Mouse (Mus musculus) neural tube, embryonic 13.5 days (tissue): ENCODE data around the gene Glt28d2. TPM values are rescaled to one million over a fixed set of nuclear protein-coding genes. Genes with fewer than 3 reads are reported as not detected.

Experiments used
- ATAC-seq: fragments of 200-750 bp; cut with Nextera tagmentation; 2 replicates; pipeline ENCODE4 v1.8.0; 2017; ENCODE audit warnings: low read depth, mild to moderate bottlenecking, moderate TSS enrichment, moderate library complexity
- H3K27ac ChIP-seq: fragments of 300-500 bp; sonication (generic); replicated peaks from 2 replicates; pipeline ENCODE4 v1.5.1; 2015; ENCODE audit warnings: moderate library complexity, mild to moderate bottlenecking, inconsistent platforms
- H3K27me3 ChIP-seq: fragments of 300-500 bp; sonication (generic); 2 replicates; pipeline ENCODE4 v1.6.1; 2015; ENCODE audit warnings: mild to moderate bottlenecking, inconsistent platforms
- H3K36me3 ChIP-seq: fragments of 300-500 bp; sonication (generic); 2 replicates; pipeline ENCODE4 v1.6.1; 2015; ENCODE audit warnings: mild to moderate bottlenecking, inconsistent platforms
- H3K4me1 ChIP-seq: fragments of 300-500 bp; sonication (generic); replicated peaks from 2 replicates; pipeline ENCODE4 v1.6.1; 2015; ENCODE audit warnings: inconsistent platforms
- H3K4me2 ChIP-seq: fragments of 300-500 bp; sonication (generic); 2 replicates; pipeline ENCODE4 v1.6.1; 2015; ENCODE audit warnings: inconsistent platforms, mild to moderate bottlenecking, moderate library complexity
- H3K4me3 ChIP-seq: fragments of 300-500 bp; sonication (generic); 2 replicates; pipeline ENCODE4 v1.5.1; 2015; ENCODE audit warnings: mild to moderate bottlenecking, inconsistent platforms
- H3K9ac ChIP-seq: fragments of 300-500 bp; sonication (generic); 2 replicates; pipeline ENCODE4 v1.6.1; 2015; ENCODE audit warnings: moderate library complexity, mild to moderate bottlenecking, inconsistent platforms
- H3K9me3 ChIP-seq: fragments of 300-500 bp; sonication (generic); 2 replicates; pipeline ENCODE4 v1.6.1; 2016; ENCODE audit warnings: inconsistent platforms
- WGBS: fragments of 180-500 bp; shearing (Covaris S2); methylation state at CpG from one replicate; pipeline ENCODE4 v1.1.7; 2015; 5-methylcytosine and 5-hydroxymethylcytosine counted together
- polyA plus RNA-seq: library from polyadenylated mRNA; unstranded; fragments of >200 nt; fragmentation: Nextera tagmentation; extraction: Ambion mirVana; gene quantifications from 2 replicates; pipeline ENCODE4 v1.2.1, GENCODE M21; 2015

Gene Glt28d2
- polyA plus RNA-seq, 1 experiment from 2014 or later = 0.18 TPM

GRCm38 (mm10) chr3:85860996-85861395, 26.3 kb downstream of the Glt28d2 start:
- Histone ChIP-seq H3K4me3 (no peak overlapping the region), H3K9ac (no peak overlapping the region), H3K27me3 (no peaks in the 10 kb centered on the region), H3K4me2 (no peak overlapping the region), H3K4me1 (no peaks in the 10 kb centered on the region), H3K36me3 (no peaks in the 10 kb centered on the region), H3K27ac (no peak overlapping the region), H3K9me3 (no peaks in the 10 kb centered on the region)
- WGBS = 89% methylated on average over 5 of the region's 5 CpGs
- ATAC-seq = no peak

- 58% methylated on average over 6 of the region's 6 CpGs for WGBS
- ATAC-seq = no peak
- Histone ChIP-seq H3K9me3 (no peaks in the 10 kb centered on the region), H3K4me1 (no peaks in the 10 kb centered on the region), H3K27ac (no peak overlapping the region), H3K4me2 (no peak overlapping the region), H3K4me3 (no peak overlapping the region), H3K36me3 (no peaks in the 10 kb centered on the region), H3K9ac (no peak overlapping the region), H3K27me3 (no peaks in the 10 kb centered on the region)
Observed at GRCm38 (mm10) chr3:85859311-85859710, 28.0 kb downstream of the Glt28d2 start.

GRCm38 (mm10) chr3:85858140-85859135, 28.9 kb downstream of the Glt28d2 start:
- no peak overlapping the region for H3K9ac ChIP-seq
- no peaks in the 10 kb centered on the region for H3K4me1 ChIP-seq
- H3K27me3 ChIP-seq = no peaks in the 10 kb centered on the region
- H3K36me3 ChIP-seq = no peaks in the 10 kb centered on the region
- no peak for ATAC-seq
- H3K4me3 ChIP-seq = no peak overlapping the region
- 79% methylated on average over 11 of the region's 11 CpGs for WGBS
- H3K4me2 ChIP-seq = no peak overlapping the region
- no peak overlapping the region for H3K27ac ChIP-seq
- H3K9me3 ChIP-seq = no peaks in the 10 kb centered on the region

GRCm38 (mm10) chr3:85857083-85857482, 30.2 kb downstream of the Glt28d2 start:
- Histone ChIP-seq H3K4me1 (no peaks in the 10 kb centered on the region), H3K36me3 (no peaks in the 10 kb centered on the region), H3K9ac (no peak overlapping the region), H3K27me3 (no peaks in the 10 kb centered on the region), H3K4me2 (no peak overlapping the region), H3K4me3 (no peak overlapping the region), H3K9me3 (no peaks in the 10 kb centered on the region), H3K27ac (no peak overlapping the region)
- WGBS = 21% methylated on average over 4 of the region's 4 CpGs
- no peak for ATAC-seq

- H3K4me2 ChIP-seq = no peak overlapping the region
- no peak for ATAC-seq
- no peaks in the 10 kb centered on the region for H3K27me3 ChIP-seq
- H3K4me1 ChIP-seq = no peaks in the 10 kb centered on the region
- H3K36me3 ChIP-seq = no peaks in the 10 kb centered on the region
- 90% methylated on average over 5 of the region's 5 CpGs for WGBS
- no peaks in the 10 kb centered on the region for H3K9me3 ChIP-seq
- no peak overlapping the region for H3K4me3 ChIP-seq
- H3K9ac ChIP-seq = no peak overlapping the region
- H3K27ac ChIP-seq = no peak overlapping the region
Observed at GRCm38 (mm10) chr3:85855947-85856346, 31.4 kb downstream of the Glt28d2 start.

- Histone ChIP-seq H3K27ac (no peak overlapping the region), H3K9me3 (no peaks in the 10 kb centered on the region), H3K36me3 (no peaks in the 10 kb centered on the region), H3K4me1 (no peaks in the 10 kb centered on the region), H3K27me3 (no peaks in the 10 kb centered on the region), H3K4me3 (no peak overlapping the region), H3K9ac (no peak overlapping the region), H3K4me2 (no peak overlapping the region)
- no peak for ATAC-seq
- WGBS = 90% methylated on average over 3 of the region's 3 CpGs
Observed at GRCm38 (mm10) chr3:85855043-85855442, 32.3 kb downstream of the Glt28d2 start.

GRCm38 (mm10) chr3:85854143-85854542, 33.2 kb downstream of the Glt28d2 start:
- no peak for ATAC-seq
- H3K27ac ChIP-seq = no peak overlapping the region
- no peaks in the 10 kb centered on the region for H3K9me3 ChIP-seq
- no peak overlapping the region for H3K4me3 ChIP-seq
- H3K4me1 ChIP-seq = no peaks in the 10 kb centered on the region
- H3K9ac ChIP-seq = no peak overlapping the region
- H3K4me2 ChIP-seq = no peak overlapping the region
- H3K27me3 ChIP-seq = no peaks in the 10 kb centered on the region
- H3K36me3 ChIP-seq = no peaks in the 10 kb centered on the region
- 77% methylated on average over 6 of the region's 6 CpGs for WGBS

- WGBS = 97% methylated on average over 4 of the region's 4 CpGs
- Histone ChIP-seq H3K27me3 (no peaks in the 10 kb centered on the region), H3K4me3 (no peak overlapping the region), H3K4me1 (no peaks in the 10 kb centered on the region), H3K36me3 (no peaks in the 10 kb centered on the region), H3K27ac (no peak overlapping the region), H3K9me3 (no peaks in the 10 kb centered on the region), H3K4me2 (no peak overlapping the region), H3K9ac (no peak overlapping the region)
- ATAC-seq = no peak
Observed at GRCm38 (mm10) chr3:85853715-85854114, 33.6 kb downstream of the Glt28d2 start.

GRCm38 (mm10) chr3:85850079-85850478, 37.2 kb downstream of the Glt28d2 start:
- 98% methylated on average over 1 of the region's 1 CpGs for WGBS
- no peak overlapping the region for H3K4me3 ChIP-seq
- no peak for ATAC-seq
- H3K27me3 ChIP-seq = no peaks in the 10 kb centered on the region
- no peaks in the 10 kb centered on the region for H3K9me3 ChIP-seq
- no peak overlapping the region for H3K9ac ChIP-seq
- H3K27ac ChIP-seq = no peak overlapping the region
- no peaks in the 10 kb centered on the region for H3K4me1 ChIP-seq
- no peak overlapping the region for H3K4me2 ChIP-seq
- no peaks in the 10 kb centered on the region for H3K36me3 ChIP-seq

- H3K4me3 ChIP-seq = no peak overlapping the region
- H3K27ac ChIP-seq = no peak overlapping the region
- peaks cover 10% of the 10 kb centered on the region for H3K4me1 ChIP-seq
- ATAC-seq = no peak
- no peaks in the 10 kb centered on the region for H3K36me3 ChIP-seq
- no peaks in the 10 kb centered on the region for H3K27me3 ChIP-seq
- H3K4me2 ChIP-seq = no peak overlapping the region
- no peaks in the 10 kb centered on the region for H3K9me3 ChIP-seq
- 83% methylated on average over 1 of the region's 1 CpGs for WGBS
- no peak overlapping the region for H3K9ac ChIP-seq
Observed at GRCm38 (mm10) chr3:85846316-85846715, 41.0 kb downstream of the Glt28d2 start.

GRCm38 (mm10) chr3:85845341-85845740, 42.0 kb downstream of the Glt28d2 start:
- Histone ChIP-seq H3K4me3 (no peak overlapping the region), H3K9me3 (no peaks in the 10 kb centered on the region), H3K27ac (no peak overlapping the region), H3K9ac (no peak overlapping the region), H3K27me3 (no peaks in the 10 kb centered on the region), H3K4me1 (peaks cover 10% of the 10 kb centered on the region), H3K36me3 (no peaks in the 10 kb centered on the region), H3K4me2 (no peak overlapping the region)
- no peak for ATAC-seq
- WGBS = 85% methylated on average over 6 of the region's 6 CpGs

GRCm38 (mm10) chr3:85842881-85843218, 44.5 kb downstream of the Glt28d2 start:
- Histone ChIP-seq H3K9ac (no peak overlapping the region), H3K4me2 (no peak overlapping the region), H3K27me3 (no peaks in the 10 kb centered on the region), H3K27ac (no peak overlapping the region), H3K4me3 (no peak overlapping the region), H3K36me3 (no peaks in the 10 kb centered on the region), H3K4me1 (peaks cover 10% of the 10 kb centered on the region), H3K9me3 (no peaks in the 10 kb centered on the region)
- no peak for ATAC-seq
